Mouse (Mus musculus): ENCODE data around the gene Hcrt. TPM values are rescaled to one million over a fixed set of nuclear protein-coding genes. Genes with fewer than 3 reads are reported as not detected.
A peak's percentile ranks its signal among the peaks of the same experiment; 100 is the strongest.

The Hcrt gene
- polyA plus RNA-seq, 1 experiment = not detected

DNA sequence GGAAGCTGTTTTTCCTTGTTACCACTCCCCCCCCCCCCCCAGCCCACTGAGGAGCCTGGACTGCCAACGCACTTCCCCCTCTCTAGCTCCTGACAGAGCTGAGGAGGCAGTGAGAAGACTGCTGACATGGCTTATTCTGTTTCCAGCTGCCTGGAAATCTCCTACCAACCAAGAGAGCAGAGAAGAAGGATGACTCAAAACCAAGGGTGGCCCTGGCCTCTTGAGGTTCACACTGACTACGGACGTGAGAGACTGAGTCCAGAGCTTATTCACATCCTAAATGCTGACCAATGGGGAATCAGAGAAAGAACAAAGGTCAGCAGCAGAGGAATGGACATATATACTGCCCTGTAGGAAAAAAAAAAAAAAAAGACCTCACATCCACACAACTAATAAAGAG, 43.4 kb downstream of the Hcrt start:
- no peak overlapping the region for H3K4me3 ChIP-seq (replicated peaks; ENCODE audit: control insufficient read depth, low read depth, low read length)
- no peak overlapping the region for H3K27ac ChIP-seq (ENCODE audit: control insufficient read depth, insufficient read depth, low read depth, low read length, poor library complexity)
- TF ChIP-seq CTCF (IDR thresholded peaks at IDR 0.05; ENCODE audit: control insufficient read depth, insufficient read depth, low read length) = no peak
- TF ChIP-seq POLR2A (IDR thresholded peaks at IDR 0.05; ENCODE audit: borderline replicate concordance, control insufficient read depth, low read depth, low read length) = no peak
- peaks cover 12% of the 10 kb centered on the region for H3K4me1 ChIP-seq (ENCODE audit: control insufficient read depth, insufficient read depth, low read length)
- WGBS = 61% methylated on average over 3 of the region's 3 CpGs

DNA sequence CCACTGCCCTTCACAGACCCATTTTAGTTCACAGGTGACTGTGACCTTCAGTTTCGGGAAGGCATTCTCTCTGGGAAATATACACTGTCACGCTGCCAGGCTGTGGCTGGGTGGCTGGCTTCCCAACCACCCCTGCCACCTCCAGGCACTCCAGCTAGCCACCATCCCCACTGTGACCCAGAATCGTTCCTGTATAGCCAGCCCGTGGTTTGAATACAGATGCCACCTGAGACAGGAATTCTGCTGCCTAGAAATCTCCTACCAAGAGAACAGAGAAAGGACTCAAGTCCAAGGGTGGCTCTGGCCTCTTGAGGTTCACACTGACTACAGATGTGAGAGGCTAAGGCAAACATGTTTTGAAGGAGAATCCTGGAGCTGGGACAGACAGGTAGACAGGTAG, 43.9 kb downstream of the Hcrt start:
- H3K4me3 ChIP-seq (replicated peaks; ENCODE audit: control insufficient read depth, low read depth, low read length) = no peak overlapping the region
- TF ChIP-seq CTCF (IDR thresholded peaks at IDR 0.05; ENCODE audit: control insufficient read depth, insufficient read depth, low read length) (no peak), POLR2A (IDR thresholded peaks at IDR 0.05; ENCODE audit: borderline replicate concordance, control insufficient read depth, low read depth, low read length) (no peak)
- no peak overlapping the region for H3K27ac ChIP-seq (ENCODE audit: control insufficient read depth, insufficient read depth, low read depth, low read length, poor library complexity)
- peaks cover 12% of the 10 kb centered on the region for H3K4me1 ChIP-seq (ENCODE audit: control insufficient read depth, insufficient read depth, low read length)
- 84% methylated on average over 4 of the region's 4 CpGs for WGBS

DNA sequence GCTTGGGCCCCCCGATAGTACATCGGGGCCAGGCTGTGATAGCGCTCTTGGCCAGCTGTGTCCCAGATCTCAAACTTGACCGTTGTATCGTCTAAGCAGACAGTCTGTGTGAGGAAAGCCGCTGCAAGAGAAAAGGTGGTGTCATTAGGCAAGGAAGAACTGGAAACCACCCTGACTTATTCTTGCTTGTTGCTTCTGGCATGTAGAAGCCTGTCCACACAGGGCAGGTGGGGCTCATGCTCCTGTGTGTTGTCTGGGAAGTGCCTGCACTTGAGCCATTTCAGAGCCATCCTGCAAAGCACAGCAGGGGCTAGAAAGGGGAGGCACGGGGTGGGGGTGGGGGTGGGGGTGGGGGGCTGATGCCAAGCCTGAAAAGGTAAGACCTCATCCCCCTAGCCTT, 44.3 kb downstream of the Hcrt start:
- no peak for TF ChIP-seq POLR2A (IDR thresholded peaks at IDR 0.05; ENCODE audit: borderline replicate concordance, control insufficient read depth, low read depth, low read length)
- no peak for TF ChIP-seq CTCF (IDR thresholded peaks at IDR 0.05; ENCODE audit: control insufficient read depth, insufficient read depth, low read length)
- H3K4me1 ChIP-seq (ENCODE audit: control insufficient read depth, insufficient read depth, low read length) = peaks cover 13% of the 10 kb centered on the region
- no peak overlapping the region for H3K4me3 ChIP-seq (replicated peaks; ENCODE audit: control insufficient read depth, low read depth, low read length)
- H3K27ac ChIP-seq (ENCODE audit: control insufficient read depth, insufficient read depth, low read depth, low read length, poor library complexity) = no peak overlapping the region
- 94% methylated on average over 7 of the region's 7 CpGs for WGBS

DNA sequence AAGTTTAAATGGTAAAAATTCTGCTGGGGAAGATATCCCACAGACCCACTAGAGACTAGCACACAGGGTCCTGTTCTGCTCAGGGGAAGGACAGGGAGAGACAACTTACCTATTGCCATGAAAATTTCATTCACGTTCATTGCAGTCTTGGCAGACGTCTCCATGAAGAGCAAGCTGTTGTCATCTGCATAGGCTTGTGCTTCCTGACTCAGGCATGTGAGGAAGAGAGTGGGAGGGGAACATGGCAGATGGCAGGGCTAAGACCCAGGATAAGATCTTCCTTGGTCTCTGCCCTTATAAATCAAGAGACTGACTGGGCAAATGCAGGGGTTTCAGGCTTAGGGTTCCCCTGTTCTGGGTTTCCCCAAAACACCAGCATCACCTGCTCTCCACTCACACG, 46.1 kb downstream of the Hcrt start:
- H3K27ac ChIP-seq (ENCODE audit: control insufficient read depth, insufficient read depth, low read depth, low read length, poor library complexity) = no peak overlapping the region
- no peak for TF ChIP-seq CTCF (IDR thresholded peaks at IDR 0.05; ENCODE audit: control insufficient read depth, insufficient read depth, low read length)
- no peak for TF ChIP-seq POLR2A (IDR thresholded peaks at IDR 0.05; ENCODE audit: borderline replicate concordance, control insufficient read depth, low read depth, low read length)
- H3K4me3 ChIP-seq (replicated peaks; ENCODE audit: control insufficient read depth, low read depth, low read length) = no peak overlapping the region
- WGBS = 89% methylated on average over 3 of the region's 3 CpGs
- peaks cover 8% of the 10 kb centered on the region; the same call in 1 of the 2 replicates for H3K4me1 ChIP-seq (ENCODE audit: control insufficient read depth, insufficient read depth, low read length)

DNA sequence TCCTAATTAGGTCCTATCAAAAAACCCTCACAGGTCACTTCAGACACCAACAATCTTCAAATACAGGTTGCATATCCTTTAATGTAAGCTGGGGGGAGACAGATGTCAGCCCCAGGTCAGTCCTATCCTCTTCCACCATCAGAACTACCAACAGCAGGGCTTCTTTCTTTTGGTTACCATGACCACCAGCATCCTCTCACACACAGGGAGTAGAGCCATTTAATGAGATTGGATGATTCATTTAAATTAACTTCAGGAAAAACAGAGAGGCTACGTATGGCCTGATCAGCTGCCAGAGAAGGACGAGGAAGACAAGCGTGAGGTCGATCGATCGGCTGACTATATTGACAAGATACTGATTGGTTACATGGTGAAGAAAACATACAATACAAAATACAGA, 47.8 kb downstream of the Hcrt start:
- 92% methylated on average over 6 of the region's 6 CpGs for WGBS
- Histone ChIP-seq H3K4me1 (ENCODE audit: control insufficient read depth, insufficient read depth, low read length) (peaks cover 5% of the 10 kb centered on the region; the same call in 1 of the 2 replicates), H3K4me3 (replicated peaks; ENCODE audit: control insufficient read depth, low read depth, low read length) (no peak overlapping the region), H3K27ac (ENCODE audit: control insufficient read depth, insufficient read depth, low read depth, low read length, poor library complexity) (no peak overlapping the region)
- TF ChIP-seq POLR2A (IDR thresholded peaks at IDR 0.05; ENCODE audit: borderline replicate concordance, control insufficient read depth, low read depth, low read length) (no peak), CTCF (IDR thresholded peaks at IDR 0.05; ENCODE audit: control insufficient read depth, insufficient read depth, low read length) (no peak)

DNA sequence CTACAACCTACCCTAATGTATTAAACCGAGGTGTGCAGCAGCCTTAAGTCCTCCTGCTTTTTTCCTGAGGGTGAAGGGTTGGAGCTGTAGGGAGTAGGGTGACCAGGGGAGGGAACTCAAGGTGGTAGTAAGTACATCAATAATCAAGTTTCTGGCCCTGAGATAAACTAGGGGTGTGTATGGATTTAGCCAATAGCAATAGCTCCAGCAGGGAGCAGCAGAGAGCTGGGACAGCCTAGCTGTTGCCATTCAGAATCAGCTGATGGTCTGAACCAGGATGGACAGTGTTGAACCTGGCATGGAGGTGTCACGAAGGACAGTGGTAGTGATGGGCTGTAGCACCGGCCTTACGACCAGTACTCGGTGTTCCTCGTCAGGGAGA, 48.2 kb downstream of the Hcrt start:
- TF ChIP-seq POLR2A (IDR thresholded peaks at IDR 0.05; ENCODE audit: borderline replicate concordance, control insufficient read depth, low read depth, low read length) (no peak), CTCF (IDR thresholded peaks at IDR 0.05; ENCODE audit: control insufficient read depth, insufficient read depth, low read length) (peak; percentile 93)
- 43% methylated on average over 6 of the region's 6 CpGs for WGBS
- Histone ChIP-seq H3K27ac (ENCODE audit: control insufficient read depth, insufficient read depth, low read depth, low read length, poor library complexity) (peak overlapping the region; percentile 78), H3K4me3 (replicated peaks; ENCODE audit: control insufficient read depth, low read depth, low read length) (peak overlapping the region; percentile 0), H3K4me1 (ENCODE audit: control insufficient read depth, insufficient read depth, low read length) (peaks cover 5% of the 10 kb centered on the region; the same call in 1 of the 2 replicates)

DNA sequence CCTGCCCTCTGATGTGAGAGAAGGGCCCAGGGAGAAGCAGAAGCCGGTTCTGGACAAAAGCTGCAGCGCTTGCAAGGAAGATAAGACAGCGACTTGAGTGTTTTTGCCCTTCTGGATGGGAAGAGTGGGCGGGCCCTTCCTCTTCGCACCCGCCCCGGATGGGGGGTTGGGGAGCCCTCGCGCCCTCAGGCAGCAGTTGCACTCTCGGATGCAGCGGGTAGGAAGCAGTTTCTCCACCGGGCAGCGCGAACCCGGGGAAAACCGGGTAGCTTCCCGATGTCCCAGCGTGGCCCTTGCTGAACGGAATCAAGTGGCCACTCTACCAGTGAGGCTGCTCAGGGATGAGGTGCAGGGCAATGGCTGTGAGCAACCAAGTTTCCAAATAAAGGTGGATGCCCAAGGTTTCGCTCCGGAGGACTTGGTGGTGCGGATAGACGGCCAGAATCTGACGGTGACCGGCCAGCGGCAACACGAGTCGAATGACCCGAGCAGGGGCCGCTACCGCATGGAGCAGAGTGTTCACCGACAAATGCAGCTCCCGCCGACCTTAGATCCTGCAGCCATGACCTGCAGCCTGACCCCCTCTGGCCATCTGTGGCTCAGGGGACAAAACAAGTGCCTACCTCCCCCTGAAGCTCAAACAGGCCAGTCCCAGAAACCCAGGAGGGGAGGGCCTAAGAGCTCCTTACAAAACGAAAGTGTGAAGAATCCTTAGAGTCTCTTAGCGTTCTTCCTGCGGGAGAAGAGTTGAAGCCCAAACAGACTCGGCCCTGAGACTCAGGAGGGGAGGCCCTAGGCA, 48.8 kb downstream of the Hcrt start, which contains the start of gene Hspb9:
Hspb9 (plus strand) TSS at position 116 of the 799 bp plus-strand sequence.
- Histone ChIP-seq H3K27ac (ENCODE audit: control insufficient read depth, insufficient read depth, low read depth, low read length, poor library complexity) (peak within 1 kb of the TSS; percentile 78), H3K4me3 (replicated peaks; ENCODE audit: control insufficient read depth, low read depth, low read length) (peak within 1 kb of the TSS; percentile 66), H3K4me1 (ENCODE audit: control insufficient read depth, insufficient read depth, low read length) (peaks cover 5% of the 10 kb centered on the region; the same call in 1 of the 2 replicates)
- peak; percentile 57; the same call in 1 of the 2 replicates for TF ChIP-seq POLR2A (IDR thresholded peaks at IDR 0.05; ENCODE audit: borderline replicate concordance, control insufficient read depth, low read depth, low read length)
- peak; percentile 17; the same call in 1 of the 2 replicates for TF ChIP-seq CTCF (IDR thresholded peaks at IDR 0.05; ENCODE audit: control insufficient read depth, insufficient read depth, low read length)
- 2% methylated on average over 38 of the region's 38 CpGs for WGBS

DNA sequence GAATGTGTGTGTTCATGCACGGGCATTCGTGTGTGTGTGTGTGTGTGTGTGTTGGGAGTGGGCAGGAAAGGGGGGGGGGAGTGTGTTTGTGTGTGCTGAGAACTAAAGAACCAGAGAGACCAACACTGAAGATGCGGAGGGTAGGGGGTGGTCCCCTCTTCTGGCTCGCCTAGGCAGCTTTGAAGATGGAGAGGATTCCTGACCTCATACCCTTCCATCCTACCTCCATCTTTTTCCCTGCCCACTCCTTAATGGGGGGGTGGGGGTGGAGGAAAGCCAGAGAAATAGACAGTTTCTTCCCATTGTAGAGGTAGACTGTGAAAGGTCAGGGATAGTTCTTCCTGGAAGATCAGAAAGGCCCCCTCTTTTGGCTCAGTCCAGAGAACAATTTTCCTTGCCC, 49.6 kb downstream of the Hcrt start:
- H3K27ac ChIP-seq (ENCODE audit: control insufficient read depth, insufficient read depth, low read depth, low read length, poor library complexity) = peak overlapping the region; percentile 78
- peaks cover 5% of the 10 kb centered on the region; the same call in 1 of the 2 replicates for H3K4me1 ChIP-seq (ENCODE audit: control insufficient read depth, insufficient read depth, low read length)
- H3K4me3 ChIP-seq (replicated peaks; ENCODE audit: control insufficient read depth, low read depth, low read length) = no peak overlapping the region
- WGBS = 63% methylated on average over 4 of the region's 4 CpGs
- TF ChIP-seq CTCF (IDR thresholded peaks at IDR 0.05; ENCODE audit: control insufficient read depth, insufficient read depth, low read length) (no peak), POLR2A (IDR thresholded peaks at IDR 0.05; ENCODE audit: borderline replicate concordance, control insufficient read depth, low read depth, low read length) (no peak)

All from bone marrow, adult 2 months (tissue).